Mouse (Mus musculus) kidney, embryonic 15.5 days (tissue): ENCODE results near the gene Olfr507. TPM values are rescaled to one million over a fixed set of nuclear protein-coding genes. Genes with fewer than 3 reads are reported as not detected.

Experiments used
- polyA plus RNA-seq: library from polyadenylated mRNA; unstranded; fragments of >200 nt; fragmentation: Nextera tagmentation; extraction: Ambion mirVana; gene quantifications from 2 replicates; pipeline ENCODE4 v1.2.1, GENCODE M21; 2015

Olfr507 gene
- polyA plus RNA-seq, 1 experiment from 2014 or later, result not detected

Other genes with a start within 250 kb of the Olfr507 start
- not detected in 2 replicates for gene Olfr495, start 228.6 kb upstream of the Olfr507 start, polyA plus RNA-seq
- gene Olfr497, start 201.4 kb upstream of the Olfr507 start, polyA plus RNA-seq, result not detected in 2 replicates
- gene Olfr498, start 156.5 kb upstream of the Olfr507 start, polyA plus RNA-seq, result not detected in 2 replicates
- not detected in 2 replicates for gene Olfr502, start 96.7 kb upstream of the Olfr507 start, polyA plus RNA-seq
- gene Olfr503, start 77.3 kb upstream of the Olfr507 start, polyA plus RNA-seq, result not detected in 2 replicates
- not detected in 2 replicates for gene Olfr504, start 56.0 kb upstream of the Olfr507 start, polyA plus RNA-seq
- 0.04 TPM in 1 of 2 replicates, not detected in the other for gene Olfr506, start 11.0 kb upstream of the Olfr507 start, polyA plus RNA-seq
- not detected in 2 replicates for gene Olfr508, start 8.2 kb downstream of the Olfr507 start, polyA plus RNA-seq
- gene Olfr509, start 30.1 kb downstream of the Olfr507 start, polyA plus RNA-seq, result 0.04 TPM in 1 of 2 replicates, not detected in the other
- gene Olfr510, start 44.6 kb downstream of the Olfr507 start, polyA plus RNA-seq, result not detected in 2 replicates
- not detected in 2 replicates for gene Olfr512, start 91.5 kb downstream of the Olfr507 start, polyA plus RNA-seq
- not detected in 2 replicates for gene Olfr513, start 129.2 kb downstream of the Olfr507 start, polyA plus RNA-seq
- gene Olfr514, start 204.2 kb downstream of the Olfr507 start, polyA plus RNA-seq, result not detected in 2 replicates
- not detected in 2 replicates for gene Olfr516, start 228.7 kb downstream of the Olfr507 start, polyA plus RNA-seq